Mouse (Mus musculus) c-Kit-positive CD71-positive TER-119-negative erythroid progenitor cells, embryonic 14.5 days (primary cell): ENCODE data around the gene Jakmip3.

Experiments used
- DNase-seq: peaks from one replicate; pipeline ENCODE4 v3.0.0-alpha.2; 2013; ENCODE audit warnings: low read depth

Gene Jakmip3

DNA sequence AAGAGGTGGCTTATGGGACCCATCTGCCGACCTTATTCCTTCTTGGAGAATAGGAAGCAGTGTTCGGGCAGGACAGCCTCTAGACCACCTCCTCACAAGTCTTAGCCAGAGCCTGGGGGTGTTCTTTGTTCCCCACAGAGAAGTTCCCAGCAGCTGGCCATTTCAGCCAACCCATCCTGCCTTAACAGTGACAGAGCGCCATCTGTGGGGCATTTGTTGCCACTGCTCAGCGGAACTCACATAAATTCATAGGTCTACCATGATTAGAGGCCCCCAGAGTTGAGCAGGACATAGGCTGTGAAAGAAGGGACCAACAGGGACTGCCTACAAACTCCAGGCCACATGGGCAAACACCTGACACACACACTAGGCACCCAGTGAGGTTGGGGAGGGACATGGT is 122.9 kb downstream of the Jakmip3 start:
- DNase-seq = no peak

GRCm38 (mm10) chr7:139068182-139068623 is 127.7 kb downstream of the Jakmip3 start:
- no peak for DNase-seq

- DNase-seq = no peak
Observed at GRCm38 (mm10) chr7:139074189-139074588, 133.7 kb downstream of the Jakmip3 start.

- DNase-seq = no peak
Observed at GRCm38 (mm10) chr7:139075054-139075794, 134.7 kb downstream of the Jakmip3 start.

- no peak for DNase-seq
Observed at GRCm38 (mm10) chr7:139077283-139077682, 136.8 kb downstream of the Jakmip3 start.

GRCm38 (mm10) chr7:139078181-139078580 is 137.7 kb downstream of the Jakmip3 start:
- DNase-seq = no peak

GRCm38 (mm10) chr7:139079141-139079540 is 138.6 kb downstream of the Jakmip3 start:
- no peak for DNase-seq

DNA sequence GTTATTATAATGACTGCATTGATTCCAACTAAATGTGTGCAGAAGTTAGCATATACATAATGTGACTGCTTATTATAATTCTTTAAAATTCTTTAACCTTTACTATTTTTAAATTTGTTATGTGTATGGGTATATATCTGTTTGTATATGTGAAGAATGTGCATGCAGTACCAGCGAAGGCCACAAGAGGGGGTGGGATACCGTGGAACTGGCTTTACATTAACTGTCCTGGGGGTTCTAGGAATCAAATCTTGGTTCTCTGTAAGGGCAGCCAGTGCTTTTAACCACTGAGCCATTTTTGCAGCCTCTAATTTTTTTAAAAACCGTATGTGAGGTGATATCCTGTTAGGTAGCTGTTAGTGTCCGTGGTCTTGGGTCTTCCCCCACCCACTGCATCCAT is 140.2 kb downstream of the Jakmip3 start:
- no peak for DNase-seq

DNA sequence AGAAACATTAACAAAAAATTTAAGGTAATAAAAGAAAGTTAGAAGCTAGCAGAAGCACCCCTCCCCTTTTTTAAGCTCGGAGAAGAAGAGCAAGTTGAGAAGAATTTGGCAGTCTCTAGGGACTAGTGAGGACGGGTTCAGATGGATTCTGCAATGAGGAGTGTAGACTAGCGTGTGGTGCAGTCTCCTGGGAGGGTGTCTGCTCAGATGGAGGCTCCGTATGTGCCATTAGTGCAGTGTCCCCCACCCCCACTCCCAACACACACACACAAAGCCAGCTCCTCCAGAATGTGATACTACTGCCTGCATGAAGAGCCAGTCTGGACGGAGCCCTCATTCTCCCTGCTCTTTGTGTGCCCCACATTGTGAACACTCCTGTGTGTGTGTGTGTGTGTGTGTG is 140.6 kb downstream of the Jakmip3 start:
- no peak for DNase-seq

- DNase-seq = no peak
Observed at GRCm38 (mm10) chr7:139082281-139082680, 141.8 kb downstream of the Jakmip3 start.

DNA sequence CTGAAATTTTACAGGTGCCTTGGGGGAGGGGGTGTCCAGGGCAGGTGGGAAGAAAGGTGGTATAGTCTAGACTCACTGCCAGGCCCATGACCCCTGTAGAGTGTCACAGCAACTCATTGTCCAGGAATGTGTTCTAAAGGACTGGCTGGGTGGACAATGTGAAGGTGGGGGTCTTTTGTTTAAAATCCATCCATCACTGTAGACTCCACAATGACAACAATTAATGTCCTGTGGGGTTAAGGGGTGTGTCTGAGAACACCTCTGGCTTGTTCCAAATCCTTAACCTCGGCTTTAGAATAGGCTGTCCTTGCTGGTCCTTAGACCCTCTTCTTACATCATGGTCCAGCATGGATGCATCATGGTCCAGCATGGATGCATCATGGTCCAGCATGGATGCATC is 143.8 kb downstream of the Jakmip3 start:
- DNase-seq = no peak

GRCm38 (mm10) chr7:139085629-139086194 is 145.2 kb downstream of the Jakmip3 start, which contains the start of gene Dpysl4:
Gene Dpysl4, plus strand, starts transcription at chr7:139086001.
- no peak for DNase-seq

GRCm38 (mm10) chr7:139086195-139087158 is 145.9 kb downstream of the Jakmip3 start:
- DNase-seq = no peak

DNA sequence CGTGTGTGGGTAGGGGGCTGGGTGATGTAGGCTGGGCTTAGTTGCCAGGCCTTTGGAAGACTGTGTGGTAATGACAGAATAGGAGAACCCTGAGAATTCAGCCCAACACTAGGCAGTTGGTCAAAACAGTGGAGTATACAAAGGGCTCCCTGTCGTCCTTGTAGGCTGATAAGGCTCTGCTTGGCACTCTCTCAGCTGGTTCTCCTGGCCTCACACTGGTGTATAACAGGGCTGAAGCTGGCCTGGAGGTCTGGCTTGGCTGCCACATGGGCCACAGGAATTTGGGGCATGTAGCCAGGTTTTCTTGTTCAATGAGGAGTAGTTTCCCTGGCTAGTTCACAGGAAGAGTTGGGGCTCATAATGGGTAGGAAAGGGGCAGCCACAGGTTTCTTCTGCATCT is 147.3 kb downstream of the Jakmip3 start:
- no peak for DNase-seq

- no peak for DNase-seq
Observed at GRCm38 (mm10) chr7:139089892-139090874, 149.7 kb downstream of the Jakmip3 start.

- DNase-seq = no peak
Observed at GRCm38 (mm10) chr7:139091681-139092080, 151.2 kb downstream of the Jakmip3 start.

DNA sequence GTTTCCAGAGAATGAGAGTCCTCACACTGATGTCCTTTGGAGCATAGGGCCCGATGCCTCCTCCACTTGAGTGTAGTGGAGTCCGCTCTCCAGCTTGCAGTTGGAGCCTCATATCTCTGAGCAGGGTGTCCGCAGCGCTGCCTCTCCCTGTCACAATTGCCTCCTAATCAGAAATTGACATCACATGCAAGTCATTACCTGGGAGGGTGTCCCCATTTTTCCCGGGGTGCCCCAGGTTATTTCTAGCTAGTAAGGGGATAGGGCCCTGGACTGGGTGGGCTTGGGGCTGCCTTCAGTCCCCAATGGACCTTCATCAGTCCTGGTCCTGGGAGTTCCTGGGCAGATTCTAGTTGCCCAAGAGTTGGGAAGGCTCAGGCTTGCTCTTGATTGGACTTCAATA is 152.1 kb downstream of the Jakmip3 start:
- DNase-seq = no peak

- DNase-seq = no peak
Observed at GRCm38 (mm10) chr7:139093124-139093523, 152.6 kb downstream of the Jakmip3 start.

DNA sequence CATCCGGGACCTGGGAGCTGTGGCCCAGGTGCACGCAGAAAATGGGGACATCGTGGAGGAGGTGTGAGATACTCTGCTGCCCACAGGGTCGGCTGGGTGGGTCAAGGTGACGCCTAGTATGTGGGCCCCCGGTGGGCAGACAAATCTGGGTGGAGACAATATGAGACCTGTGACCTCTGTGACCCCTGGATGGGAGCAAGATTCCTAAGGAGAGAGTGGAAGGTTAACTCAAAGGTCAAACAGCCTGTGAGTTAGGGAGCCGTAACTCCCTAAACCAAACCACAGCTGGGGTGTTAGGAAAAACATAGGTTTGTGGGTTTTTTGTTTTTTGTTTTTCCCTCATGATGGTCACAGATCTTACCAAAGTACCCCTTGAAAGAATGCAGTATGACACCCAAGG is 153.3 kb downstream of the Jakmip3 start:
- DNase-seq = no peak

DNA sequence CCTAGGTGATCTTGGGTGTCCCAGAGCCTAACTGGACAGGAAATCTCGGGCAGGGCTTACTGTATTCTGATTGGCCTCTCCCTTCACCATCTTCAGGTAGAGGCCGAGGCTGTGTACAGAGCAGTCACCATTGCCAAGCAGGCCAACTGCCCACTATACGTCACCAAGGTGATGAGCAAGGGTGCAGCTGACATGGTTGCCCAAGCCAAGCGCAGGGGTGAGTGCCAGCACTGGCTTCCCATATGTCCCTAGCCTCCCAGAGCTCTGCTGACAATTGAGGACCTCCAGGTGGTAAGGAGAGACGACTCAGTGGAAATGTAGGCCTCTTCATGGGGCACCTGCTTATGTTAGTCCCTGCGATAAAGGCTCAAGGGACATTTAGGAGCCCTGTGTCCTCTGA is 154.2 kb downstream of the Jakmip3 start:
- DNase-seq = no peak

DNA sequence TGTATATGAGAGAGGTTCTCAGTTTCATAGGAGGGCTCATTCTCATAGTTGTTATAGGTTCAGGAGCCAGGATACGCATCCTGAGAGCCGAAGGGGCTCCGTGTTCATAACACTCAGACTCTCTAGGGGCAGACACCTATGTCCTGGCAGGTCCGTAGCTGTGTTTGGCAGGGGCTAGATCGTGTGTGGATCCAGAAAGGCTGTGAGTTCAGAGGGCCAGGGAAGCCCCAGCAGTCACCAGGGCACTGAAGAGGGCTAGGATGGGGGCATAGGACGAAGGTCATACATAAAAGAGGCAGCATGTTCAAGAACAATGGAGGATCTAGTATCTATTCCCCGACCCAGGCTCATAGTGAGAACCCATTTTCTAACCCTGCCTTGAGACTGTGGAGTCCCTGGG is 154.8 kb downstream of the Jakmip3 start:
- DNase-seq = no peak
